Comparison of ENCODE assay signal across 10 mouse cellular contexts in the genomic region with DNA sequence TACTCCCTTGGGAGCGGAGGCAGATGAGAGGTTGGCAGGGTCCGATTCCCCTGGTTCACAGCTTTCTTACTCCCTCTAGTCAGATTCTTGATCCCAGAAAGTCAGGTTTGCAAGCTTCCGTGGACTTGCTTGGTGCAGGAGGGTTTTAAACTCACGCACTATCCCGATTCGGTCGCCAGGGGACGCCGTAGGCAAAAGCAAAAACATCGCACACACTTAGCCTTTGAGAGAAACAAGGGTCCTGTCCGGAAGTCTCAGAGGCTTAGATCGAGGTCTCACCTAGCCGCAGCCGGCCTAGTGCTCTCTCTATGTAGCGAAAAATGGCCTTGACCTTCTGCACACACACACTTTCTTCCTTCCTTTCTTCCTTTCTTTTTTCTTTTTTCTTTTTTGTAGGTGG. TPM values are rescaled to one million over a fixed set of nuclear protein-coding genes. Genes with fewer than 3 reads are reported as not detected.
A peak's percentile ranks its signal among the peaks of the same experiment; 100 is the strongest.
DNase-seq lines count a peak whose midpoint lies in the region; ATAC-seq and TF ChIP-seq lines count a peak whose summit lies in the region.
"Had no signal": no experiment of that assay in that cellular context is flagged by ENCODE, and none has a peak within 500 bp of the region (broad histone marks: within the 10 kb centered on the region; RNA-seq: fewer than 3 reads in every experiment).

No protein-coding gene starts in this region.

- WGBS in heart, postnatal 0 days: 6% methylated on average over 15 of the region's 15 CpGs
- WGBS in forebrain, embryonic 13.5 days: 2% methylated on average over 15 of the region's 15 CpGs
- 4% methylated on average over 15 of the region's 15 CpGs for WGBS in kidney, postnatal 0 days

- no peak overlapping the region for H3K9ac ChIP-seq in heart, postnatal 0 days (replicated peaks; ENCODE audit: low read depth, low read length)
- no peak overlapping the region for H3K9ac ChIP-seq in forebrain, embryonic 13.5 days
- H3K9ac ChIP-seq in kidney, postnatal 0 days (ENCODE audit: low read depth, low read length): no peak overlapping the region
- H3K9ac ChIP-seq: embryonic facial prominence, embryonic 15.5 days; midbrain, embryonic 12.5 days had no signal

- H3K4me2 ChIP-seq in heart, postnatal 0 days (ENCODE audit: low read depth, low read length): no peak overlapping the region
- no peak overlapping the region for H3K4me2 ChIP-seq in forebrain, embryonic 13.5 days
- no peak overlapping the region for H3K4me2 ChIP-seq in kidney, postnatal 0 days (ENCODE audit: low read length)
- H3K4me2 ChIP-seq: embryonic facial prominence, embryonic 15.5 days; midbrain, embryonic 12.5 days had no signal

- peaks cover 53% of the 10 kb centered on the region for H3K27me3 ChIP-seq in heart, postnatal 0 days (ENCODE audit: control insufficient read depth, insufficient read depth, low read length)
- peaks cover 78% of the 10 kb centered on the region for H3K27me3 ChIP-seq in forebrain, embryonic 13.5 days
- H3K27me3 ChIP-seq in kidney, postnatal 0 days (ENCODE audit: insufficient read depth, low read length): peaks cover 12% of the 10 kb centered on the region; the same call in 1 of the 2 replicates

- no peak for TF ChIP-seq EP300 in heart, postnatal 0 days (IDR thresholded peaks at IDR 0.05; ENCODE audit: low read depth)

- H3K36me3 ChIP-seq in heart, postnatal 0 days (replicated peaks; ENCODE audit: control insufficient read depth, insufficient read depth, low read length): no peaks in the 10 kb centered on the region
- no peaks in the 10 kb centered on the region for H3K36me3 ChIP-seq in forebrain, embryonic 13.5 days (ENCODE audit: poor library complexity, severe bottlenecking)
- no peaks in the 10 kb centered on the region for H3K36me3 ChIP-seq in kidney, postnatal 0 days (ENCODE audit: insufficient read depth, low read length)
- H3K36me3 ChIP-seq: embryonic facial prominence, embryonic 15.5 days; midbrain, embryonic 12.5 days had no signal

- no peaks in the 10 kb centered on the region for H3K9me3 ChIP-seq in heart, postnatal 0 days (replicated peaks; ENCODE audit: control insufficient read depth, low read length)
- H3K9me3 ChIP-seq in forebrain, embryonic 13.5 days (replicated peaks): no peaks in the 10 kb centered on the region
- no peaks in the 10 kb centered on the region for H3K9me3 ChIP-seq in kidney, postnatal 0 days (replicated peaks; ENCODE audit: low read length)

- ATAC-seq in heart, postnatal 0 days (ENCODE audit: insufficient read depth, low read depth): peak; percentile 42; the same call in 1 of the 2 replicates
- peak; percentile 50; the same call in 1 of the 2 replicates for ATAC-seq in forebrain, embryonic 13.5 days
- ATAC-seq in kidney, postnatal 0 days (replicated peaks; ENCODE audit: low FRiP score, low read depth): peak; percentile 14; the same call in 1 of the 2 replicates

- DNase-seq in heart, postnatal 0 days (ENCODE audit: low spot score): peak; percentile 71
- no peak for DNase-seq in heart, adult 8-10 months (ENCODE audit: low spot score)
- peak; percentile 92 for DNase-seq in CD4-positive, CD25-positive, alpha-beta regulatory T cell, adult 2 months (ENCODE audit: low read depth, low spot score)
- peak; percentile 70 for DNase-seq in adrenal gland, postnatal 14 days
- DNase-seq in kidney, postnatal 0 days (ENCODE audit: low spot score): peak; percentile 89
- DNase-seq in lung, postnatal 4 days: peak; percentile 60 to 79
- DNase-seq in testis, postnatal 10 days (ENCODE audit: low spot score): peak; percentile 79

- 0 out of 2 replicates have a peak, but pooled peaks cover 4% of the 10 kb centered on the region for H3K4me1 ChIP-seq in heart, postnatal 0 days (ENCODE audit: control insufficient read depth, insufficient read depth)
- peaks cover 20% of the 10 kb centered on the region for H3K4me1 ChIP-seq in forebrain, embryonic 13.5 days
- peaks cover 4% of the 10 kb centered on the region; the same call in 1 of the 2 replicates for H3K4me1 ChIP-seq in kidney, postnatal 0 days (replicated peaks; ENCODE audit: insufficient read depth, low read length)

- H3K27ac ChIP-seq in heart, postnatal 0 days (ENCODE audit: low read depth): no peak overlapping the region
- no peak overlapping the region for H3K27ac ChIP-seq in forebrain, embryonic 13.5 days
- H3K27ac ChIP-seq in kidney, postnatal 0 days: no peak overlapping the region
- H3K27ac ChIP-seq: embryonic facial prominence, embryonic 15.5 days; midbrain, embryonic 12.5 days had no signal

- no peak overlapping the region for H3K4me3 ChIP-seq in heart, postnatal 0 days (ENCODE audit: low read depth, low read length)
- no peak overlapping the region for H3K4me3 ChIP-seq in forebrain, embryonic 13.5 days
- no peak overlapping the region for H3K4me3 ChIP-seq in kidney, postnatal 0 days (replicated peaks; ENCODE audit: low read depth, low read length)
- H3K4me3 ChIP-seq: embryonic facial prominence, embryonic 15.5 days; midbrain, embryonic 12.5 days had no signal

- TF ChIP-seq CTCF in heart, postnatal 0 days (IDR thresholded peaks at IDR 0.05; ENCODE audit: low read depth): peak; percentile 96
- TF ChIP-seq CTCF in kidney, postnatal 0 days (IDR thresholded peaks at IDR 0.05; ENCODE audit: low read depth): peak; percentile 98

RNA-seq across cellular contexts. Expression of gene Tmem221, which starts 2.7 kb away (rescaled TPM):
- 0.08 TPM in 1 of 2 replicates, not detected in the other for total RNA-seq in heart, postnatal 0 days (2014; rRNA removed; ENCODE audit: low replicate concordance)
- polyA plus RNA-seq in heart, postnatal 0 days (2015; fragmentation: Nextera tagmentation; extraction: Ambion mirVana): 0.23 and 0.37 TPM in 2 replicates
- total RNA-seq in heart, adult 8-10 months (2022): under 1 TPM in 2 of 4 experiments, not detected in 2; 0.16 to 0.25 TPM
- total RNA-seq in adrenal gland, postnatal 14 days (2021): 1.8 and 4.2 TPM in 2 replicates
- not detected in 2 replicates for polyA plus RNA-seq in forebrain, embryonic 13.5 days (2015; fragmentation: Nextera tagmentation; extraction: Ambion mirVana)
- 17.1 and 19.1 TPM in 2 replicates for polyA plus RNA-seq in kidney, postnatal 0 days (2015; fragmentation: Nextera tagmentation; extraction: Ambion mirVana)

RNA-seq across cellular contexts. Expression of gene Nxnl1, which starts 5.0 kb away (rescaled TPM):
- 0.50 TPM in 1 of 2 replicates, not detected in the other for total RNA-seq in heart, postnatal 0 days (2014; rRNA removed; ENCODE audit: low replicate concordance)
- 0.12 TPM in 2 replicates for polyA plus RNA-seq in heart, postnatal 0 days (2015; fragmentation: Nextera tagmentation; extraction: Ambion mirVana)
- total RNA-seq in heart, adult 8-10 months (2022): under 1 TPM in 2 of 4 experiments, not detected in 2; 0.14 to 0.19 TPM
- total RNA-seq in adrenal gland, postnatal 14 days (2021): 0.53 and 1.0 TPM in 2 replicates
- polyA plus RNA-seq in forebrain, embryonic 13.5 days (2015; fragmentation: Nextera tagmentation; extraction: Ambion mirVana): 0.06 TPM in 1 of 2 replicates, not detected in the other
- 0.13 and 0.20 TPM in 2 replicates for polyA plus RNA-seq in kidney, postnatal 0 days (2015; fragmentation: Nextera tagmentation; extraction: Ambion mirVana)
- polyA plus RNA-seq: midbrain, embryonic 12.5 days had no signal

RNA-seq across cellular contexts. Expression of gene Slc27a1, which starts 7.3 kb away (rescaled TPM):
- 68.4 and 178 TPM in 2 replicates for total RNA-seq in heart, postnatal 0 days (2014; rRNA removed; ENCODE audit: low replicate concordance)
- polyA plus RNA-seq in heart, postnatal 0 days (2015; fragmentation: Nextera tagmentation; extraction: Ambion mirVana): 62.1 and 68.5 TPM in 2 replicates
- 100 to 1,000 TPM; 192 to 237 (median 204) TPM for total RNA-seq in heart, adult 8-10 months (2022)
- total RNA-seq in adrenal gland, postnatal 14 days (2021): 91.6 and 93.6 TPM in 2 replicates
- polyA plus RNA-seq in forebrain, embryonic 13.5 days (2015; fragmentation: Nextera tagmentation; extraction: Ambion mirVana): 59.9 and 61.0 TPM in 2 replicates
- 50.5 and 53.7 TPM in 2 replicates for polyA plus RNA-seq in kidney, postnatal 0 days (2015; fragmentation: Nextera tagmentation; extraction: Ambion mirVana)

RNA-seq across cellular contexts. Expression of gene Mvb12a, which starts 18.7 kb away (rescaled TPM):
- total RNA-seq in heart, postnatal 0 days (2014; rRNA removed; ENCODE audit: low replicate concordance): 47.6 and 61.5 TPM in 2 replicates
- 54.4 and 55.3 TPM in 2 replicates for polyA plus RNA-seq in heart, postnatal 0 days (2015; fragmentation: Nextera tagmentation; extraction: Ambion mirVana)
- total RNA-seq in heart, adult 8-10 months (2022): 10 to 100 TPM; 28.8 to 31.5 (median 29.1) TPM
- 63.2 and 66.3 TPM in 2 replicates for total RNA-seq in adrenal gland, postnatal 14 days (2021)
- polyA plus RNA-seq in forebrain, embryonic 13.5 days (2015; fragmentation: Nextera tagmentation; extraction: Ambion mirVana): 52.9 and 55.3 TPM in 2 replicates
- polyA plus RNA-seq in kidney, postnatal 0 days (2015; fragmentation: Nextera tagmentation; extraction: Ambion mirVana): 129 and 131 TPM in 2 replicates

RNA-seq across cellular contexts. Expression of gene Bst2, which starts 24.1 kb away (rescaled TPM):
- total RNA-seq in heart, postnatal 0 days (2014; rRNA removed; ENCODE audit: low replicate concordance): 101 and 109 TPM in 2 replicates
- 42.9 and 43.3 TPM in 2 replicates for polyA plus RNA-seq in heart, postnatal 0 days (2015; fragmentation: Nextera tagmentation; extraction: Ambion mirVana)
- 10 to 100 TPM; 13.5 to 18.7 (median 14.2) TPM for total RNA-seq in heart, adult 8-10 months (2022)
- 45.6 and 47.9 TPM in 2 replicates for total RNA-seq in adrenal gland, postnatal 14 days (2021)
- polyA plus RNA-seq in forebrain, embryonic 13.5 days (2015; fragmentation: Nextera tagmentation; extraction: Ambion mirVana): 7.6 and 8.3 TPM in 2 replicates
- 106 and 124 TPM in 2 replicates for polyA plus RNA-seq in kidney, postnatal 0 days (2015; fragmentation: Nextera tagmentation; extraction: Ambion mirVana)
